Mouse (Mus musculus) limb, embryonic 14.5 days (tissue): ENCODE data around the gene Sap30. TPM values are rescaled to one million over a fixed set of nuclear protein-coding genes. Genes with fewer than 3 reads are reported as not detected.

Experiments
- ATAC-seq: fragments of 200-750 bp; cut with Nextera tagmentation; 2 replicates; pipeline ENCODE4 v1.8.0; 2017; ENCODE audit warnings: low read depth, moderate number of reproducible peaks, moderate TSS enrichment; ENCODE audit not compliant: low FRiP score
- DNase-seq: peaks from one replicate; pipeline ENCODE4 v3.0.0-alpha.2; 2015; ENCODE audit warnings: low spot score
- H3K27ac ChIP-seq: fragments of 300-500 bp; sonication (generic); replicated peaks from 2 replicates; pipeline ENCODE4 v1.5.1; 2014; ENCODE audit warnings: low read depth, mild to moderate bottlenecking, low read length, moderate library complexity, mixed read lengths
- H3K27me3 ChIP-seq: fragments of 300-500 bp; sonication (generic); 2 replicates; pipeline ENCODE4 v1.6.1; 2014; ENCODE audit warnings: low read length, mixed read lengths; ENCODE audit not compliant: control insufficient read depth, insufficient read depth
- H3K36me3 ChIP-seq: fragments of 300-500 bp; sonication (generic); 2 replicates; pipeline ENCODE4 v1.6.1; 2014; ENCODE audit warnings: mild to moderate bottlenecking, low read length, moderate library complexity, mixed read lengths; ENCODE audit not compliant: control insufficient read depth, insufficient read depth
- H3K4me1 ChIP-seq: fragments of 300-500 bp; sonication (generic); 2 replicates; pipeline ENCODE4 v1.6.1; 2014; ENCODE audit warnings: antibody characterized with exemption, low read length, mixed read lengths; ENCODE audit not compliant: control insufficient read depth, insufficient read depth
- H3K4me2 ChIP-seq: fragments of 300-500 bp; sonication (generic); replicated peaks from 2 replicates; pipeline ENCODE4 v1.6.1; 2014; ENCODE audit warnings: low read depth, mild to moderate bottlenecking, low read length, moderate library complexity; ENCODE audit not compliant: severe bottlenecking
- H3K4me3 ChIP-seq: fragments of 300-500 bp; sonication (generic); replicated peaks from 2 replicates; pipeline ENCODE4 v1.5.1; 2014; ENCODE audit warnings: low read length
- H3K9ac ChIP-seq: fragments of 300-500 bp; sonication (generic); 2 replicates; pipeline ENCODE4 v1.6.1; 2014; ENCODE audit warnings: mild to moderate bottlenecking, low read depth, low read length, moderate library complexity; ENCODE audit not compliant: severe bottlenecking
- H3K9me3 ChIP-seq: fragments of 300-500 bp; sonication (generic); 2 replicates; pipeline ENCODE4 v1.6.1; 2016; ENCODE audit warnings: low read length; ENCODE audit not compliant: control insufficient read depth
- POLR2A ChIP-seq: fragments of 200-500 bp; IDR thresholded peaks from 2 replicates; pipeline ENCODE4 v1.8.0; 2012; ENCODE audit warnings: inconsistent platforms, mild to moderate bottlenecking, moderate library complexity, borderline replicate concordance; ENCODE audit not compliant: insufficient read depth, insufficient read length; ENCODE audit errors: extremely low read depth
- WGBS: fragments of 180-500 bp; shearing (Covaris S2); extraction: QIAGEN DNeasy Blood & Tissue Kit; methylation state at CpG from one replicate; pipeline ENCODE4 v1.1.7; 2014; 5-methylcytosine and 5-hydroxymethylcytosine counted together
- polyA plus RNA-seq, 2 experiments: library from polyadenylated mRNA; depleted of rRNA in 1 of 2; stranded (reverse) in 1 of 2; unstranded in 1 of 2; fragments of >200 nt; fragmentation: Nextera tagmentation in 1 of 2; extraction: Ambion mirVana in 1 of 2; gene quantifications; 2 replicates each; pipeline versions ENCODE4 v1.2.1 to v1.2.3; 2012 to 2014

The Sap30 gene
- polyA plus RNA-seq, 2 experiments: 32.6 to 35.8 TPM

- peak; percentile 62; the same call in 1 of the 2 replicates for ATAC-seq
- peaks cover 9% of the 10 kb centered on the region; the same call in 1 of the 2 replicates for H3K4me1 ChIP-seq
- no peak for TF ChIP-seq POLR2A
- no peak overlapping the region for H3K4me3 ChIP-seq
- peak overlapping the region; percentile 27; the same call in 1 of the 2 replicates for H3K4me2 ChIP-seq
- no peak overlapping the region for H3K27ac ChIP-seq
- 36% methylated on average over 3 of the region's 3 CpGs for WGBS
- no peaks in the 10 kb centered on the region for H3K27me3 ChIP-seq
- H3K9me3 ChIP-seq: no peaks in the 10 kb centered on the region
- no peak overlapping the region for H3K9ac ChIP-seq
- DNase-seq: peak; percentile 65
- H3K36me3 ChIP-seq: no peaks in the 10 kb centered on the region
These were observed 29.7 kb downstream of the Sap30 start for GRCm38 (mm10) chr8:57457942-57458341.

GRCm38 (mm10) chr8:57457152-57457551 lies 30.5 kb downstream of the Sap30 start:
- Histone ChIP-seq H3K9me3 (no peaks in the 10 kb centered on the region), H3K9ac (no peak overlapping the region; the same call in 1 of the 2 replicates), H3K4me2 (peak overlapping the region; percentile 27), H3K27me3 (no peaks in the 10 kb centered on the region), H3K36me3 (no peaks in the 10 kb centered on the region), H3K4me3 (peak overlapping the region; percentile 12), H3K4me1 (peaks cover 9% of the 10 kb centered on the region; the same call in 1 of the 2 replicates), H3K27ac (peak overlapping the region; percentile 53)
- TF ChIP-seq POLR2A: no peak
- ATAC-seq: no peak
- 71% methylated on average over 6 of the region's 6 CpGs for WGBS
- DNase-seq: peak; percentile 58

- ATAC-seq: peak; percentile 61; the same call in 1 of the 2 replicates
- H3K9ac ChIP-seq: peak within 1 kb of the TSS; percentile 12; the same call in 1 of the 2 replicates
- H3K4me1 ChIP-seq: peaks cover 9% of the 10 kb centered on the region; the same call in 1 of the 2 replicates
- no peak for TF ChIP-seq POLR2A
- H3K27me3 ChIP-seq: no peaks in the 10 kb centered on the region
- WGBS: 59% methylated on average over 3 of the region's 3 CpGs
- H3K4me3 ChIP-seq: peak within 1 kb of the TSS; percentile 12
- DNase-seq: no peak
- no peaks in the 10 kb centered on the region for H3K36me3 ChIP-seq
- no peaks in the 10 kb centered on the region for H3K9me3 ChIP-seq
- H3K27ac ChIP-seq: peak within 1 kb of the TSS; percentile 53
- H3K4me2 ChIP-seq: peak within 1 kb of the TSS; percentile 27
These were observed 31.9 kb downstream of the Sap30 start, which contains the start of gene Scrg1 for GRCm38 (mm10) chr8:57455765-57456164. Scrg1 (plus strand) TSS chr8:57455923.

- H3K4me1 ChIP-seq: peaks cover 5% of the 10 kb centered on the region; the same call in 1 of the 2 replicates
- DNase-seq: no peak
- WGBS: 76% methylated on average over 2 of the region's 2 CpGs
- no peaks in the 10 kb centered on the region for H3K9me3 ChIP-seq
- H3K4me3 ChIP-seq: no peak overlapping the region
- no peak overlapping the region for H3K4me2 ChIP-seq
- no peak overlapping the region for H3K9ac ChIP-seq
- no peaks in the 10 kb centered on the region for H3K27me3 ChIP-seq
- TF ChIP-seq POLR2A: no peak
- no peak for ATAC-seq
- H3K36me3 ChIP-seq: no peaks in the 10 kb centered on the region
- no peak overlapping the region for H3K27ac ChIP-seq
These were observed 34.3 kb downstream of the Sap30 start for GRCm38 (mm10) chr8:57453361-57453760.

GRCm38 (mm10) chr8:57451896-57452295 lies 35.8 kb downstream of the Sap30 start:
- Histone ChIP-seq H3K9me3 (no peaks in the 10 kb centered on the region), H3K36me3 (no peaks in the 10 kb centered on the region), H3K4me1 (0 out of 2 replicates have a peak, but pooled peaks cover 2% of the 10 kb centered on the region), H3K9ac (no peak overlapping the region), H3K4me2 (no peak overlapping the region), H3K4me3 (no peak overlapping the region), H3K27ac (no peak overlapping the region), H3K27me3 (no peaks in the 10 kb centered on the region)
- no peak for TF ChIP-seq POLR2A
- DNase-seq (no peak), ATAC-seq (no peak)
- WGBS: 93% methylated on average over 4 of the region's 4 CpGs
